Mouse (Mus musculus): Measurements from ENCODE around the gene Adarb1.

Adarb1 gene

GRCm38 (mm10) chr10:77434457-77435151 is 16.5 kb upstream of the Adarb1 start:
- DNase-seq, result peak; percentile 39

- no peak for DNase-seq
Observed at GRCm38 (mm10) chr10:77434076-77434456, 16.0 kb upstream of the Adarb1 start.

GRCm38 (mm10) chr10:77430771-77431170 is 12.7 kb upstream of the Adarb1 start:
- no peak for DNase-seq

GRCm38 (mm10) chr10:77429921-77430320 is 11.9 kb upstream of the Adarb1 start:
- no peak for DNase-seq

GRCm38 (mm10) chr10:77427610-77428009 is 9.5 kb upstream of the Adarb1 start:
- no peak for DNase-seq

- DNase-seq, result no peak
Observed at GRCm38 (mm10) chr10:77420190-77420589, 2.1 kb upstream of the Adarb1 start.

- DNase-seq, result no peak
Observed at GRCm38 (mm10) chr10:77417240-77418102, 599 bp downstream of the Adarb1 start.

GRCm38 (mm10) chr10:77416666-77417239 is 1.3 kb downstream of the Adarb1 start:
- DNase-seq, result no peak

GRCm38 (mm10) chr10:77415867-77416266 is 2.2 kb downstream of the Adarb1 start:
- DNase-seq, result no peak

- DNase-seq, result no peak
Observed at GRCm38 (mm10) chr10:77413791-77414190, 4.3 kb downstream of the Adarb1 start.

- no peak for DNase-seq
Observed at GRCm38 (mm10) chr10:77409154-77409553, 8.9 kb downstream of the Adarb1 start.

GRCm38 (mm10) chr10:77408241-77408640 is 9.8 kb downstream of the Adarb1 start:
- DNase-seq, result no peak

GRCm38 (mm10) chr10:77406486-77406885 is 11.6 kb downstream of the Adarb1 start:
- no peak for DNase-seq

- no peak for DNase-seq
Observed at GRCm38 (mm10) chr10:77402463-77402862, 15.6 kb downstream of the Adarb1 start.

- no peak for DNase-seq
Observed at GRCm38 (mm10) chr10:77401039-77401438, 17.0 kb downstream of the Adarb1 start.

- DNase-seq, result no peak
Observed at GRCm38 (mm10) chr10:77399938-77400337, 18.1 kb downstream of the Adarb1 start.

GRCm38 (mm10) chr10:77398082-77398481 is 20.0 kb downstream of the Adarb1 start:
- DNase-seq, result peak; percentile 51

- no peak for DNase-seq
Observed at GRCm38 (mm10) chr10:77397056-77397642, 20.9 kb downstream of the Adarb1 start.

- no peak for DNase-seq
Observed at GRCm38 (mm10) chr10:77396015-77396414, 22.1 kb downstream of the Adarb1 start.

GRCm38 (mm10) chr10:77391072-77391471 is 27.0 kb downstream of the Adarb1 start:
- DNase-seq, result no peak

- no peak for DNase-seq
Observed at GRCm38 (mm10) chr10:77387558-77387957, 30.5 kb downstream of the Adarb1 start.

GRCm38 (mm10) chr10:77385731-77386130 is 32.3 kb downstream of the Adarb1 start:
- DNase-seq, result no peak

GRCm38 (mm10) chr10:77383045-77383444 is 35.0 kb downstream of the Adarb1 start:
- DNase-seq, result no peak
